Mouse (Mus musculus) embryonic facial prominence, embryonic 11.5 days (tissue): ENCODE measurements at regions not wholly inside any gene's neighbourhood (a gene's known extent, or its start where the extent isn't known, plus 50 kb on each side); places are given as distances from the start of the nearest gene placed in this dataset.

Experiments
- ATAC-seq: fragments of 200-750 bp; cut with Nextera tagmentation; replicated peaks from 2 replicates; pipeline ENCODE4 v1.8.0; 2017; ENCODE audit warnings: low read depth; ENCODE audit not compliant: insufficient number of reproducible peaks, low FRiP score, low TSS enrichment
- DNase-seq: peaks from one replicate; pipeline ENCODE4 v3.0.0-alpha.2; 2015; ENCODE audit warnings: low spot score
- H3K27ac ChIP-seq: fragments of 300-500 bp; sonication (generic); replicated peaks from 2 replicates; pipeline ENCODE4 v1.5.1; 2014; ENCODE audit warnings: mild to moderate bottlenecking, low read depth, low read length, control low read depth
- H3K27me3 ChIP-seq: fragments of 300-500 bp; sonication (generic); 2 replicates; pipeline ENCODE4 v1.6.1; 2014; ENCODE audit warnings: mild to moderate bottlenecking, low read length, moderate library complexity, mixed read lengths; ENCODE audit not compliant: control insufficient read depth, insufficient read depth
- H3K36me3 ChIP-seq: fragments of 300-500 bp; sonication (generic); replicated peaks from 2 replicates; pipeline ENCODE4 v1.6.1; 2014; ENCODE audit warnings: low read depth, mild to moderate bottlenecking, low read length, moderate library complexity, mixed read lengths; ENCODE audit not compliant: control insufficient read depth, insufficient read depth
- H3K4me1 ChIP-seq: fragments of 300-500 bp; sonication (generic); 2 replicates; pipeline ENCODE4 v1.6.1; 2014; ENCODE audit warnings: low read length, mixed read lengths; ENCODE audit not compliant: control insufficient read depth, insufficient read depth
- H3K4me2 ChIP-seq: fragments of 300-500 bp; sonication (generic); 2 replicates; pipeline ENCODE4 v1.6.1; 2014; ENCODE audit warnings: low read depth, mild to moderate bottlenecking, control low read depth, low read length, moderate library complexity
- H3K4me3 ChIP-seq: fragments of 300-500 bp; sonication (generic); 2 replicates; pipeline ENCODE4 v1.5.1; 2014; ENCODE audit warnings: low read depth, low read length, control low read depth
- H3K9ac ChIP-seq: fragments of 300-500 bp; sonication (generic); replicated peaks from 2 replicates; pipeline ENCODE4 v1.6.1; 2014; ENCODE audit warnings: mild to moderate bottlenecking, control low read depth, low read length
- H3K9me3 ChIP-seq: fragments of 300-500 bp; sonication (generic); replicated peaks from 2 replicates; pipeline ENCODE4 v1.6.1; 2016; ENCODE audit warnings: mild to moderate bottlenecking, low read length, inconsistent platforms, mixed read lengths; ENCODE audit not compliant: control insufficient read depth
- WGBS: fragments of 180-500 bp; shearing (Covaris S2); extraction: QIAGEN DNeasy Blood & Tissue Kit; methylation state at CpG from one replicate; pipeline ENCODE4 v1.1.7; 2014; 5-methylcytosine and 5-hydroxymethylcytosine counted together

- 70% methylated on average over 8 of the region's 8 CpGs for WGBS
- Histone ChIP-seq H3K4me2 (no peak overlapping the region), H3K27me3 (no peaks in the 10 kb centered on the region), H3K9ac (no peak overlapping the region), H3K4me3 (no peak overlapping the region), H3K4me1 (no peaks in the 10 kb centered on the region), H3K9me3 (no peaks in the 10 kb centered on the region), H3K36me3 (no peaks in the 10 kb centered on the region), H3K27ac (no peak overlapping the region)
- no peak for ATAC-seq
- no peak for DNase-seq
Measured at GRCm38 (mm10) chr1:189108260-189109035, 100.8 kb upstream of the Kctd3 start.

GRCm38 (mm10) chr1:189107841-189108240 is 100.2 kb upstream of the Kctd3 start:
- Histone ChIP-seq H3K4me1 (no peaks in the 10 kb centered on the region), H3K27ac (no peak overlapping the region), H3K4me3 (no peak overlapping the region), H3K36me3 (no peaks in the 10 kb centered on the region), H3K9me3 (no peaks in the 10 kb centered on the region), H3K4me2 (no peak overlapping the region), H3K27me3 (no peaks in the 10 kb centered on the region), H3K9ac (no peak overlapping the region)
- ATAC-seq (no peak), DNase-seq (no peak)
- WGBS = 63% methylated on average over 8 of the region's 8 CpGs

- H3K9ac ChIP-seq = no peak overlapping the region
- H3K4me3 ChIP-seq = no peak overlapping the region
- ATAC-seq (no peak), DNase-seq (no peak)
- H3K4me2 ChIP-seq = no peak overlapping the region
- H3K9me3 ChIP-seq = no peaks in the 10 kb centered on the region
- H3K36me3 ChIP-seq = no peaks in the 10 kb centered on the region
- H3K27me3 ChIP-seq = no peaks in the 10 kb centered on the region
- no peaks in the 10 kb centered on the region for H3K4me1 ChIP-seq
- H3K27ac ChIP-seq = no peak overlapping the region
- 93% methylated on average over 3 of the region's 3 CpGs for WGBS
Measured at GRCm38 (mm10) chr1:189107156-189107555, 99.5 kb upstream of the Kctd3 start.

DNA sequence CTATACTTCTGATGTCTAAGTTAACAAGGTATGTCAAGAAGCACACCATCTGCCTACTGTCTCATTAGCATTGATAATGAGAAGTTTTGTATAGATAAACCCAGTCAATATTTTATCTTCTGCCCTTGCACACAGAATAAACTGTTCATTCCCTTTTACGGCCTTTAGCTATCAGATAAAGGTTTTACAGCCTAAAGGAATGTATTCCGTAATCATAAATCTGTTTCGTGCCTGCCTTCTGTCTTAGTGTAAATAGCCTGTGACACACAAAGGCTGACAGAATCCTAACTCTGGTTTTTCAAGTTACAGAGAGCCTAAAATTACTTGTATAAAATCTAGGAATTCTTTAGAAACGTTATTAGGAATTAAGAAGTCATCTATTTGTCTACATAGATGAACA is 97.6 kb upstream of the Kctd3 start:
- no peak overlapping the region for H3K4me2 ChIP-seq
- H3K36me3 ChIP-seq = no peaks in the 10 kb centered on the region
- no peak for ATAC-seq
- no peak overlapping the region for H3K27ac ChIP-seq
- no peak overlapping the region for H3K4me3 ChIP-seq
- no peaks in the 10 kb centered on the region for H3K27me3 ChIP-seq
- H3K9ac ChIP-seq = no peak overlapping the region
- DNase-seq = no peak
- 86% methylated on average over 4 of the region's 4 CpGs for WGBS
- no peaks in the 10 kb centered on the region for H3K9me3 ChIP-seq
- no peaks in the 10 kb centered on the region for H3K4me1 ChIP-seq

DNA sequence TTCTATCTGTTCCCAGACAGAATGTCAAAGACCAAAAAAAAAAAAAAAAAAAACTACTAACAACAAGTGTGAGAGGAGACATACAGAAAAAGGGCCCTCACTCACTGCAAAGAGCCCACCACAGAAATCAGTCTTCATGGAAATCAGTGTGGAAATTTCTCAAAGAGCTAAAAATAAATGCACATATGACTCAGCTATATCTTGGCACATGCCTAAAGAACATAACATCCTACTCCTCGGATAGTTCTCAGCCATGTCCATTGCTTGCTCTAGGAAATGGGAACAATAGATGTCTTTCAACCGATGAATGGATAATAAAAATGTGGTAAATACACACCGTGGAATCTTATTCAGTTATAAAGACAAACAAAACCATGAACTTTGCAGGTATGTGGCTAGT is 95.1 kb upstream of the Kctd3 start:
- ATAC-seq = no peak
- Histone ChIP-seq H3K4me1 (no peaks in the 10 kb centered on the region), H3K36me3 (no peaks in the 10 kb centered on the region), H3K9me3 (no peaks in the 10 kb centered on the region), H3K4me3 (no peak overlapping the region), H3K4me2 (no peak overlapping the region), H3K27ac (no peak overlapping the region), H3K27me3 (no peaks in the 10 kb centered on the region), H3K9ac (no peak overlapping the region)
- DNase-seq = no peak
- WGBS = 79% methylated on average over 3 of the region's 3 CpGs

- Histone ChIP-seq H3K27ac (no peak overlapping the region), H3K36me3 (no peaks in the 10 kb centered on the region), H3K4me2 (no peak overlapping the region), H3K9ac (no peak overlapping the region), H3K27me3 (no peaks in the 10 kb centered on the region), H3K4me1 (no peaks in the 10 kb centered on the region), H3K9me3 (no peaks in the 10 kb centered on the region), H3K4me3 (no peak overlapping the region)
- 65% methylated on average over 2 of the region's 2 CpGs for WGBS
- ATAC-seq = no peak
- no peak for DNase-seq
Measured at GRCm38 (mm10) chr1:189099121-189099520, 91.5 kb upstream of the Kctd3 start.

DNA sequence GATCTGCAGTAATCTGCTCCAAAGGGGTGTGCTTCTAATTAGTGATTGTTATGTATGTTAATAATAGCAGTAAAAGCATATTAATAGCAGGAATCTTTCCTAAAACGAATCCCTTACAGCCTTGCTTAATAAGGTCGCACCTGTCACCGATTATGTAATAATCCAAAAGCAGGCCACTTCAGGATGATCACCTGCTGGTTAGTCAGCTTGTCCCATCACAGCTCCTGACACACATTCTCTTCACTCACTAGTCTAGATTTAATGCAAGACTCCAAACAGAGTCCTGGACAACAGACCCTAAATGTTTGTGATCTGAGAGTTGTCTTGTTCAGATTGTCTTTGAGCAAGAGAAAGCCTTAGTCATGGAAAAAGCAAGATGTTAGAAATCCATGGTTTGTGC is 85.2 kb upstream of the Kctd3 start:
- Histone ChIP-seq H3K27me3 (no peaks in the 10 kb centered on the region), H3K36me3 (no peaks in the 10 kb centered on the region), H3K9ac (no peak overlapping the region), H3K4me3 (no peak overlapping the region), H3K9me3 (no peaks in the 10 kb centered on the region), H3K27ac (no peak overlapping the region), H3K4me1 (no peaks in the 10 kb centered on the region), H3K4me2 (no peak overlapping the region)
- 86% methylated on average over 3 of the region's 3 CpGs for WGBS
- DNase-seq (no peak), ATAC-seq (no peak)

- Histone ChIP-seq H3K9ac (no peak overlapping the region), H3K4me1 (no peaks in the 10 kb centered on the region), H3K27me3 (no peaks in the 10 kb centered on the region), H3K4me2 (no peak overlapping the region), H3K36me3 (no peaks in the 10 kb centered on the region), H3K9me3 (no peaks in the 10 kb centered on the region), H3K27ac (no peak overlapping the region), H3K4me3 (no peak overlapping the region)
- WGBS = 89% methylated on average over 2 of the region's 2 CpGs
- ATAC-seq (no peak), DNase-seq (no peak)
Measured at GRCm38 (mm10) chr1:189085245-189085644, 77.6 kb upstream of the Kctd3 start.
